Mouse (Mus musculus) small intestine, adult 2 months (tissue): Measurements from ENCODE around the gene Tmem199.

Experiments used
- CTCF ChIP-seq: fragments of 200-500 bp; IDR thresholded peaks from 2 replicates; pipeline ENCODE4 v1.5.1; 2012; ENCODE audit warnings: low read depth, mild to moderate bottlenecking, control low read depth, inconsistent platforms, low read length, moderate library complexity, mixed read lengths; ENCODE audit not compliant: insufficient replicate concordance, insufficient read length; ENCODE audit errors: extremely low read depth
- POLR2A ChIP-seq: fragments of 200-500 bp; IDR thresholded peaks from 2 replicates; pipeline ENCODE4 v1.6.1; 2012; ENCODE audit warnings: low read depth, mild to moderate bottlenecking, control low read depth, inconsistent platforms, low read length, moderate library complexity

DNA sequence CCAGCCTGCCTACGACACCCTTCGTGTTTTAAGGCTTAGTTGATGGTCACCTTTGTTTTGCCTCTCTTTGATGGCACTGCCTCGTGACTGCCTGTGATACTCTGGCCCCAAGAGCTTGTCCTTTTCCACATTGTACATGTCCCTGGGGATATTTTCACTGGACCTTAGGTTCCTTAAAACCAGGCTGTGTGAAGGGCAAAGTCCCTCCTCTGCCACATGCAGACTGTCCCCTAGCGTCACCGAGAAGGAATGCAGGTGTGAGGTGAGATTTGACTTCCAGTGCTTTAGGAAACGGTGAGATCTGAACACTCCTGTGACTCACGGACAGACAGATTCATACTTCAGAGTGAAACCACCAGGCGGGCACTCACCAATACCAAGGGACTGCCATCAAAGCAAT, 45.3 kb upstream of the Tmem199 start:
- TF ChIP-seq CTCF: peak; percentile 56; the same call in 1 of the 2 replicates
- TF ChIP-seq POLR2A: no peak
